Mouse (Mus musculus) effector memory CD4-positive, alpha-beta T cell, adult 7 months (primary cell): ENCODE measurements around the gene Olfr390. TPM values are rescaled to one million over a fixed set of nuclear protein-coding genes. Genes with fewer than 3 reads are reported as not detected.

Experiments used
- polyA plus RNA-seq: library from polyadenylated mRNA; unstranded; fragments of 100-300 nt; shearing (Covaris generic); gene quantifications from one replicate; pipeline ENCODE4 v1.2.1, GENCODE M21; 2017

Gene Olfr390
- polyA plus RNA-seq = not detected

DNA sequence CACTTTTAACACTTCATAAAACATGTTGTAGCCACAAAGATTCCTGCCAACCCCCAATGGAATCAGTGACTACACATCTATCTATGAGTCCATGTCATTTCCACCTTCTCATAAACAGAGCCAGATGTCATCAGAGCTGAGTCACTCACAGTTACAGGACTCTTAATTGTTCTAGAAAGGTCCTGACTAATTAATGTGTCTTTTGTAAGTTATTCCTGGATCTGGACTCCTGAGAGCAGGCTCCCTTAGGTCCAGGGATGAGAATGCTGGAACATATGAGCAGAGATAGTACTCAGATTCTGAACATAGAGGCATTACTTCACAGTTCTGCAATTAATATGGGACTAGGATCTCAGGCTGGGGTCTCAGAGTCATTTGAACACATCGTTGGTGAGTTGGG is at the start of gene Olfr390:
Olfr390 (plus strand) TSS at position 301 of the 400 bp plus-strand sequence.

DNA sequence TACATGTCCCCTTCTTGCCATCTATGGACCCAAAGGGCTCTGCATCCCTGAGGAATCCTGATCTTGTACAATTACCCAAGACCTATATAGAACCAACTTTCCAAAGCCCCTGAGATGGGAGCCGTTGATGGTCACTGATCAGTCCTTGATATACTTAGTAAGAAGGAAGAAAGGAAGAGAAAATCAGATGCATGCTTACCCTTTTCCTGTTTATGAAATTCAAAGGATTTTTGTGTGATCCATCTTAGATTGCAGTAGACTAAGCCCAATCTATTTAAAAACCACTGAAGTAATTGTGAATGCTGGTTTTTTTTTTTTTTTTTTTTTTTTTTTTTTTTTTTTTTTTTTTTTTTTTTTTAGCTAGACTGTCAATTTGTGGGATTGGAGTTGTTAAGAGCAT is 2.2 kb upstream of the Olfr390 start, which contains the start of gene Olfr389:
Olfr389 (minus strand) TSS at position 101 of the 400 bp plus-strand sequence.

DNA sequence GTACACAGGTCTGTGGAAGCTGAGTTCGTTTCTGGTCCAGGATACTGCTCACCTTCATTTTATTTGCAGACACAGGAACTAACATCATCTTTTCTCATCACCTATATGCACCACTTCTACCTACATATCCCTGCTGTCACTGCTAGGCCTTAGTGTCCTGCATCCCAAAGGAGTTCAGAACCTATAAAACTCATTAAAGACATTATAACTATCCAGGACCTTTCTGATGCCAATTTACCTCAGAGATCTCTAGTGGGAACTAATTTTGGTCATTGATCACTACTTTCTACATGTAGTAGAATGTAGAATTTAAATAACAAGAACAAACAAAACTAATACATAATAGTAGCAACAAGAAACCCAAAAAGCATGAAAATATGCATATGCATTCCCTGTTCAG is 20.2 kb downstream of the Olfr390 start, which contains the start of gene Olfr391-ps:
Olfr391-ps (minus strand) TSS at position 101 of the 400 bp plus-strand sequence.

DNA sequence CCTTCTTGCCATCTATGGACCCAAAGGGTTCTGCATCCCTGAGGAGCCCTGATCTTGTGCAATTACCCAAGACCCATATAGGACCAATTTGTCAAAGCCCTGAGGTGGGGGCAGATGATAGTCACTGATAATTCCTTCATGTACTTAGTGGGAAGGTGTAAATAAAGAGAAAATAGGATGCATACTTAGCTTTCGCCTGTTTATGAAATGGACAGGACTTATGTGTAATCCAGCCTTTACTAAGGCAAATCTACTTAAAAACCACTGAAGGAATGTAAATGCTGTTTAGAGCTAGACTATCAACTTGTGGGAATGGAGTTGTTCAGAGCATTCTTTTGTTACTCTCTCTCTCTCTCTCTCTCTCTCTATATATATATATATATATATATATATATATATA is 34.2 kb downstream of the Olfr390 start, which contains the start of gene Olfr392:
Olfr392 (minus strand) TSS at position 101 of the 400 bp plus-strand sequence.

Other genes starting within 250 kb of the Olfr390 start
- gene Olfr385, start 190.0 kb upstream of the Olfr390 start, polyA plus RNA-seq = not detected
- not detected for gene Olfr384, start 184.4 kb upstream of the Olfr390 start, polyA plus RNA-seq
- not detected for gene Zfp735, start 94.2 kb upstream of the Olfr390 start, polyA plus RNA-seq
- gene Olfr389, start 2.3 kb upstream of the Olfr390 start, polyA plus RNA-seq = not detected
- not detected for gene Olfr391-ps, start 20.1 kb downstream of the Olfr390 start, polyA plus RNA-seq
- gene Olfr392, start 34.1 kb downstream of the Olfr390 start, polyA plus RNA-seq = 0.27 TPM
- gene Olfr393, start 68.5 kb downstream of the Olfr390 start, polyA plus RNA-seq = not detected
- not detected for gene Olfr394, start 107.8 kb downstream of the Olfr390 start, polyA plus RNA-seq
- gene Olfr395, start 126.3 kb downstream of the Olfr390 start, polyA plus RNA-seq = not detected
- not detected for gene Olfr23, start 153.7 kb downstream of the Olfr390 start, polyA plus RNA-seq
- not detected for gene Olfr397, start 177.9 kb downstream of the Olfr390 start, polyA plus RNA-seq
- 0.07 TPM for gene Olfr398, start 207.4 kb downstream of the Olfr390 start, polyA plus RNA-seq